Mouse (Mus musculus) c-Kit-negative CD71-positive TER-119-positive erythroid progenitor cells, embryonic 14.5 days (primary cell): Measurements from ENCODE around the gene 9530077C05Rik.
"Not testable (repeated sequence)": the region's sequence is repeated elsewhere in the genome, so short reads cannot be mapped to it uniquely, and the experiment has no call there.

ENCODE experiments used
- DNase-seq: peaks from one replicate; pipeline ENCODE4 v3.0.0-alpha.2; 2013; ENCODE audit warnings: low read depth, low spot score

9530077C05Rik gene

GRCm38 (mm10) chr9:22419877-22420276 lies 8.6 kb downstream of the 9530077C05Rik start:
- DNase-seq, result no peak

GRCm38 (mm10) chr9:22420491-22420890 lies 9.2 kb downstream of the 9530077C05Rik start:
- no peak for DNase-seq

- no peak for DNase-seq
Measured at GRCm38 (mm10) chr9:22422559-22422958, 11.2 kb downstream of the 9530077C05Rik start.

GRCm38 (mm10) chr9:22423507-22423906 lies 12.2 kb downstream of the 9530077C05Rik start:
- no peak for DNase-seq

GRCm38 (mm10) chr9:22424196-22424595 lies 12.9 kb downstream of the 9530077C05Rik start:
- no peak for DNase-seq

- DNase-seq, result no peak
Measured at GRCm38 (mm10) chr9:22424719-22425118, 13.4 kb downstream of the 9530077C05Rik start.

- DNase-seq, result no peak
Measured at GRCm38 (mm10) chr9:22428028-22428665, 16.8 kb downstream of the 9530077C05Rik start.

GRCm38 (mm10) chr9:22428666-22429410 lies 17.5 kb downstream of the 9530077C05Rik start:
- DNase-seq, result no peak

- DNase-seq, result no peak
Measured at GRCm38 (mm10) chr9:22429533-22430241, 18.4 kb downstream of the 9530077C05Rik start.

- no peak for DNase-seq
Measured at GRCm38 (mm10) chr9:22430315-22430840, 19.1 kb downstream of the 9530077C05Rik start.

- DNase-seq, result no peak
Measured at GRCm38 (mm10) chr9:22433221-22433620, 21.9 kb downstream of the 9530077C05Rik start.

- DNase-seq, result no peak
Measured at GRCm38 (mm10) chr9:22434101-22434500, 22.8 kb downstream of the 9530077C05Rik start.

- DNase-seq, result no peak
Measured at GRCm38 (mm10) chr9:22438826-22439225, 27.5 kb downstream of the 9530077C05Rik start.

- DNase-seq, result no peak
Measured at GRCm38 (mm10) chr9:22443157-22443556, 31.8 kb downstream of the 9530077C05Rik start.

GRCm38 (mm10) chr9:22445123-22445522 lies 33.8 kb downstream of the 9530077C05Rik start:
- no peak for DNase-seq

- no peak for DNase-seq
Measured at GRCm38 (mm10) chr9:22447213-22447612, 35.9 kb downstream of the 9530077C05Rik start.

GRCm38 (mm10) chr9:22448420-22448819 lies 37.1 kb downstream of the 9530077C05Rik start:
- DNase-seq, result no peak

- DNase-seq, result no peak
Measured at GRCm38 (mm10) chr9:22449209-22449608, 37.9 kb downstream of the 9530077C05Rik start.

GRCm38 (mm10) chr9:22452697-22453096 lies 41.4 kb downstream of the 9530077C05Rik start:
- no peak for DNase-seq

GRCm38 (mm10) chr9:22453501-22453924 lies 42.2 kb downstream of the 9530077C05Rik start:
- DNase-seq, result no peak

- DNase-seq, result not testable (repeated sequence)
Measured at GRCm38 (mm10) chr9:22453990-22454389, 42.7 kb downstream of the 9530077C05Rik start, which contains the start of gene Gm17545. Gene Gm17545 (plus strand): TSS chr9:22454290.

- DNase-seq, result no peak
Measured at GRCm38 (mm10) chr9:22455041-22455440, 43.7 kb downstream of the 9530077C05Rik start.
